Mouse (Mus musculus) C2C12 (cell line): ENCODE measurements at regions not wholly inside any gene's neighbourhood (a gene's known extent, or its start where the extent isn't known, plus 50 kb on each side); places are given as distances from the start of the nearest gene placed in this dataset.
A peak's percentile ranks its signal among the peaks of the same experiment; 100 is the strongest.

Experiments
- H3K27me3 ChIP-seq: one replicate; pipeline ENCODE4 v1.6.1; 2011; ENCODE audit not compliant: control insufficient read depth, insufficient read depth, insufficient read length
- H3K36me3 ChIP-seq: one replicate; pipeline ENCODE4 v1.6.1; 2011; ENCODE audit not compliant: control insufficient read depth, insufficient read depth
- H3K4me3 ChIP-seq: one replicate; pipeline ENCODE4 v1.5.1; 2011; ENCODE audit warnings: mild to moderate bottlenecking, control low read depth; ENCODE audit not compliant: poor library complexity, insufficient read depth, severe bottlenecking
- H3K79me2 ChIP-seq: one replicate; pipeline ENCODE4 v1.6.1; 2011; ENCODE audit not compliant: control insufficient read depth, insufficient read depth
- H3K79me3 ChIP-seq: one replicate; pipeline ENCODE4 v1.6.1; 2011; ENCODE audit warnings: low read depth, control low read depth
- H3ac ChIP-seq: one replicate; pipeline ENCODE3; 2011; ENCODE audit warnings: low read depth; ENCODE audit not compliant: control insufficient read depth, insufficient read length
- CEBPB ChIP-seq: IDR thresholded peaks from one replicate; pipeline ENCODE4 v1.6.1; 2011; ENCODE audit warnings: low read depth, mild to moderate bottlenecking, control low read depth, moderate library complexity
- CTCF ChIP-seq: IDR thresholded peaks from one replicate; pipeline ENCODE4 v1.5.1; 2011; ENCODE audit not compliant: control insufficient read depth, insufficient read depth, insufficient read length
- FOSL1 ChIP-seq: IDR thresholded peaks from one replicate; pipeline ENCODE4 v1.8.0; 2011; ENCODE audit warnings: mild to moderate bottlenecking, low read length; ENCODE audit not compliant: poor library complexity, insufficient read depth, severe bottlenecking
- MAX ChIP-seq: IDR thresholded peaks from one replicate; pipeline ENCODE4 v1.6.1; 2011; ENCODE audit warnings: mild to moderate bottlenecking, control low read depth
- MYOD1 ChIP-seq: IDR thresholded peaks from one replicate; pipeline ENCODE4 v1.6.1; 2011; ENCODE audit warnings: low read depth; ENCODE audit not compliant: control insufficient read depth, insufficient read length
- MYOG ChIP-seq: IDR thresholded peaks from one replicate; pipeline ENCODE4 v1.6.1; 2011; ENCODE audit not compliant: control insufficient read depth, insufficient read length; ENCODE audit errors: extremely low read depth
- USF1 ChIP-seq: IDR thresholded peaks from one replicate; pipeline ENCODE4 v1.6.1; 2011; ENCODE audit warnings: low read depth, mild to moderate bottlenecking, control low read depth, moderate library complexity

DNA sequence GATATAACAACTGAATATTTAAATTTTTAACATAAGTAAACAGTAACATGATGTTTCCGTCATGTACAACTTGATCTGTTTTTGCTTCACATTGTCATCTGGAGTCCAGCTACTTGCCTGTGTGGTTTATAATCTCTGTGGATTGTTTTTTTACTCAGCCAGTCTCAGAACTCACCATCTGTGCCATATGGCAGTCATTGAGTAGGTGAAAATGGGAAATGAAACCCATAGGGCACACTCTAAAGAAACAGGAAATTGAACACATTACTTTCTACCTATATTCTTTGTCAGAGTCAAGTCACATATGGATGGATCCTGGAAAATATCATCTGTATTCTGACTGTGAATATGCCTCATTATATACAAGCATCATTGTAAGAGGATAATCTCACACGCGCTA is 707.2 kb downstream of the Slitrk6 start:
- H3K27me3 ChIP-seq = no peaks in the 10 kb centered on the region
- H3K4me3 ChIP-seq = no peak overlapping the region
- H3ac ChIP-seq = no peak overlapping the region
- TF ChIP-seq FOSL1 = no peak
- no peak for TF ChIP-seq MYOD1
- no peak for TF ChIP-seq USF1
- TF ChIP-seq CTCF = no peak
- TF ChIP-seq MYOG = no peak
- TF ChIP-seq CEBPB = no peak
- no peaks in the 10 kb centered on the region for H3K79me2 ChIP-seq
- no peaks in the 10 kb centered on the region for H3K36me3 ChIP-seq
- H3K79me3 ChIP-seq = no peaks in the 10 kb centered on the region

DNA sequence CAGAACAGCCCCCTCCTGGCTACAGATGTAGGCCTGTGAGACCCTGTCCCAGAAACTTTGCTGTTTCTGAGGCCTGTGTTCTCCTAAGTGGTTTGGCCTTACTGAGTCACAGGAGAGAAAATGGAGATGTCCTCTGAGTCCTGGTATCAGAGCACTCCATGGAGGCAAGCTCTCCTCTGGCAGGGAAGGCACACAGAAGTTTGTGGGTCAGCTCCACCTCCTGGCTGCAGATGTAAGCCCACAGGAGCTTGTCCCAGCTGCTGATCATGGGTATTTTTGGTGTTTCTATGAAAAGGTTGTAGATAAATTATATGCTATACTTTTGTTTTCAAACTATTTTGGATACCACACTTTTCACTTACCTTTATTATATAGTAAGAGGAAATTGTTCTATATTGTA is 711.7 kb downstream of the Slitrk6 start:
- Histone ChIP-seq H3K79me3 (no peaks in the 10 kb centered on the region), H3ac (no peak overlapping the region), H3K4me3 (no peak overlapping the region), H3K36me3 (no peaks in the 10 kb centered on the region), H3K79me2 (no peaks in the 10 kb centered on the region), H3K27me3 (no peaks in the 10 kb centered on the region)
- TF ChIP-seq CTCF = no peak
- TF ChIP-seq MYOD1 = no peak
- TF ChIP-seq FOSL1 = no peak
- no peak for TF ChIP-seq CEBPB
- TF ChIP-seq MAX = no peak
- no peak for TF ChIP-seq USF1
- TF ChIP-seq MYOG = no peak

DNA sequence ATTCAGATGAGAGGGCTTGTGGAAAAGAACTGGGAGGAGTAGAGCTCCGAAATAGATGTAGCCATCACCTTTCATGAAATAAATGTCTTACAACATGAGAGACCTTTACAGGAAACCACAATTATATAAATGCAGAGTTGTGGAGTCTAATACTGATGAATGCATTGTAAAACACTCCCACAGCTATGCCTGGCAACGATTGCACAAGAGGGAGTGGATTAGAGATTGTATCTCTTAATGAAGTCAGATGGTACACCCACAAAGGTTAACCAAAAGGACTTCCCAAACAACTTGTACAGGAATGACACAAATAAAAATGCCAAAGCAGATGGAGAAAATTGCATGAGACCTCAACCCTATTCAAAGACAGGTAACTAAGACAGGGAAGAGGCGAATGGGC is 733.1 kb downstream of the Slitrk6 start:
- no peaks in the 10 kb centered on the region for H3K79me3 ChIP-seq
- TF ChIP-seq CEBPB (peak; percentile 51), USF1 (no peak)
- H3K36me3 ChIP-seq = no peaks in the 10 kb centered on the region
- no peaks in the 10 kb centered on the region for H3K79me2 ChIP-seq
- H3K4me3 ChIP-seq = no peak overlapping the region
- H3K27me3 ChIP-seq = no peaks in the 10 kb centered on the region
- no peak overlapping the region for H3ac ChIP-seq

DNA sequence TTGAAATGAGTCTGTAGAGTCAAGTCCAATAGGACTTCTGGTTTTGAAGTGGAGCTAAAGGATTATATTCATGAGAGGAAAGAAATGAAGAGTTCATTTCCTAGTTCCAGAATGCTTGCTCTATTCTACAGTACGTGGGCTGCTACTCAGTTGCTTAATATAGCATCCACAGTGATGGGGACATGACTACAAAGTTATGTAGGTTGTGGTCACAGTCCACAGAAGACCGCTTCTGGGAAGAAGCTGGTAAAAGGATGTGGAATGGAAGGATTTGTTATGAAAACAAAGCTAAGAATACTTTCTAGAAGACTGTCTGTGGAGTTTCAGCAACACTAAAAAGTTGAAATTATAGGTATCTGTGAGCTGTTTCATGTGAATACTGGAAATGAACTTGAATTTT is 739.8 kb downstream of the Slitrk6 start:
- Histone ChIP-seq H3K79me3 (no peaks in the 10 kb centered on the region), H3K36me3 (no peaks in the 10 kb centered on the region), H3K4me3 (no peak overlapping the region), H3K79me2 (no peaks in the 10 kb centered on the region), H3ac (no peak overlapping the region), H3K27me3 (no peaks in the 10 kb centered on the region)
- TF ChIP-seq MYOD1 = no peak
- TF ChIP-seq CTCF = no peak
- no peak for TF ChIP-seq MAX
- TF ChIP-seq FOSL1 = no peak
- TF ChIP-seq USF1 = no peak
- no peak for TF ChIP-seq MYOG
- no peak for TF ChIP-seq CEBPB

DNA sequence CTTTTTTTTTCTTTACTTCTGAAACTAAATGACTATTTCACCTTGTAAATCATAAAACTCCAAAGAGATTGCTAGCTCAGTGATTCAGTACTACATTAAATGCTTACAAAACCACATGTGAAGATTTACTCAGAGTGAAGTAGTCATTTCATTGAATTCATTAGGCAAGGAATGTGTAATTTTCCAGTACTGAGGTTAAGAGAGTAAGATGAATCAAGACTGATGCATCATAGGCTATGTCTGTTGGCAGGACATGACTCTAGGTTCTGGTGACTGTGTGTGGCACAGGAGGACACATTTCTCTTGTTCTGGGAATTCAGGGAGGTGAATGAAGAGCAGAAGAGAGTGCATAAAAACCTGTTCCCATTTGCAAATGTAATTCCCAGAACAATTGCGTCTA is 741.7 kb downstream of the Slitrk6 start:
- Histone ChIP-seq H3ac (no peak overlapping the region), H3K79me2 (no peaks in the 10 kb centered on the region), H3K27me3 (no peaks in the 10 kb centered on the region), H3K4me3 (no peak overlapping the region), H3K79me3 (no peaks in the 10 kb centered on the region), H3K36me3 (no peaks in the 10 kb centered on the region)
- TF ChIP-seq MAX (no peak), CEBPB (peak; percentile 34), CTCF (no peak), FOSL1 (peak; percentile 70), USF1 (no peak), MYOD1 (no peak), MYOG (no peak)

DNA sequence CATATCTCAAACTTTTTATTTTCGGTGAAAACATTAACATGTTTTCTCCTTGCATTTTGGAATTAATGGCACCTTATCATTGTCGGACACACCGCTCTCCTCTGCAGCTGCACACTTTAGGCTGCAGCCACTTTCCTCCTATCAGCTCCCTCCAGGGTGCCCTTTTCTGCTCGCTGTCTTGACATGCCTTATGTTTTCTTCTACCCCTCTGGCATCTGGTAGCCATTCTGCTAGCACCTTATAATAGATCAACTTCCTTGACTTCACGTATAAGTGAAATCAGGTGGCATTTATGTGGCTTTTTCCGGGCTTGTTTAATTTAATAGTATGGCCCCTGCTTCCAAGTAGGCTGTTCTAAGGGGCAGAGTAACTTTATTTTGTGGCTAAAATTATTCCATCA is 747.8 kb downstream of the Slitrk6 start:
- Histone ChIP-seq H3ac (no peak overlapping the region), H3K4me3 (no peak overlapping the region), H3K79me3 (no peaks in the 10 kb centered on the region), H3K79me2 (no peaks in the 10 kb centered on the region), H3K36me3 (no peaks in the 10 kb centered on the region), H3K27me3 (no peaks in the 10 kb centered on the region)
- TF ChIP-seq MYOG = no peak
- no peak for TF ChIP-seq MAX
- TF ChIP-seq MYOD1 = no peak
- TF ChIP-seq FOSL1 = no peak
- TF ChIP-seq CEBPB = no peak
- no peak for TF ChIP-seq USF1
- no peak for TF ChIP-seq CTCF
